Mouse (Mus musculus): ENCODE data around the gene Clpb.

Gene Clpb

DNA sequence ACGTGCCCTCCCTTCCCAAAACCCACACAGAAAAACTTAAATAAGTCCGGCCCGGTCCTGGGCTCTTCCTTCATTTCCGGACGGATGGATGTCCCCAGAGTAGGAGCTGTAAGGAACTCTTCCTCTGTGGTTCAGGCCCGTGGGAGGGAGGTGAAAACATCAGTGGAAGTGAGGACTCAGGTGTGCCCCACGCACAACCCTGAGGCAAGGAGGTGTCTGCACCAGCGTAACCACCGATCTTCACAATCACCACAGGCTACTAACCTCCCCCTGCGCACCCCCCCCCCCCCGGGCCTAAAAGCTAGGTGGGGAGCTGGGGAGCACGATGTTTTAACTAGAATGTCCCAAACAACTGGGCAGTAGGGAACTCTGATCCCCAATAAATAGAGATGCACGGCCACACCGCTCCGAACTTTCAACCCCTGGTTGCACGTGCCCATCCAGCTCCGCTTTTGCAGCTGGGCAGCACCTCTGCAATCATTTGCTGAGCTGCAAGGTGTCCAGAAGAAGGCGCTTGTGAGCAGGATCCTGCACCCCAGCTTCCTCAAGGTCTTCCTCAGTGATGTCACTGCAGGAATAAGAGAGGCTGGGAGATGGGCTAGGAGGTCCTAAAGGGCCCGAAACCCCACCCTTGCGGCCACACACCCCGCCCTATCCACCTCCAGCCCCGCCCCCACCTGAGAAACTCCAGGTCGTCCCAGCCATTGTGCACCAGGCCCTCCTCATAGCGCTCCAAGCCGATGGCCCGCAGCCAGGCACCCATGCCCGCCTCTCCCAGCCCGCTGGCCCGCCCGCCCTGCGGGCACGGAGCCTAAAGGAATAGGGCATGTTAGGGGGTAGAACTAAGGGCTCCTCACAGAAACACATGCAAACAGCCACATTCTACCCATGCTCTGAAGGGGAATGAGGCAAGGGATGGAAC is 159.7 kb downstream of the Clpb start:
- no peak for DNase-seq

- DNase-seq, result no peak
Measured at GRCm38 (mm10) chr7:101823758-101824630, 160.6 kb downstream of the Clpb start.

DNA sequence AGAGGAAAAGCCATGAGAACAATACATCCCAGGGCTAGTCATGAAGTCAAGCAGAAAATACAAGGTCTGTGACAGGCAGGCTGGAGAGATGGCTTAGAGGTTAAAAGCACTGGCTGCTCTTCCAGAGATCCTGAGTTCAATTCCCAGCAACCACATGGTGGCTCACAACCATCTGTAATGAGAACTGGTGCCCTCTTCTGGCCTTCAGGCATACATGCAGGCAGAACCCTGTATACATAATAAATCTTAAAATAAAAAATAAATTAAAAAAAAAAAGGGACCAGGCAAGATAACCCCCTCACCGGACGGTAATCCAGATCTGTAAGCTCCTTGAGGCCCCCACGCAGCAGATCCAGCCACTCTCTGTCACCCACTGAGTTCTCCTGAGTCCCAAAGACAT is 166.9 kb downstream of the Clpb start:
- DNase-seq, result no peak

GRCm38 (mm10) chr7:101831437-101831836 is 168.0 kb downstream of the Clpb start:
- DNase-seq, result no peak

- no peak for DNase-seq
Measured at GRCm38 (mm10) chr7:101832372-101832771, 168.9 kb downstream of the Clpb start.

DNA sequence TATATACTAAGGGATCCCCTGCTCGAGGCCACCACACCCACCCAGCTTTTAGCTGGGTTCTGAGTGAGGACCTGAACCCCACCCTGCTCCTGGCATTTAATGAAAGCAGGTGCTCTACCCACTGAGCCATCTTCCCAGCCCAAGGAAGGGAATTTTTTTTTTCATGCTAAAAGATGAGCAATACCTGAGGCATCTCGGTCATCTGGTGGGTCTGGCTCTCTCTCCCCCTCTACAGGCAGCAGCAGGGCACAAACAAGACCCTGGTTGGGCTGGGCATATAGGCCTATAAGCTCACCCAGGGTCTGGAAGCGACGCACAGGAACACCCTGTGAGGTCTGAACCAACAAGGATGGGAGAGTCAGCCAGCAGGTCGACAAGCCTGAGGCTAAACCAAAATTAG is 169.9 kb downstream of the Clpb start:
- DNase-seq, result no peak

GRCm38 (mm10) chr7:101833916-101834584 is 170.6 kb downstream of the Clpb start:
- no peak for DNase-seq

DNA sequence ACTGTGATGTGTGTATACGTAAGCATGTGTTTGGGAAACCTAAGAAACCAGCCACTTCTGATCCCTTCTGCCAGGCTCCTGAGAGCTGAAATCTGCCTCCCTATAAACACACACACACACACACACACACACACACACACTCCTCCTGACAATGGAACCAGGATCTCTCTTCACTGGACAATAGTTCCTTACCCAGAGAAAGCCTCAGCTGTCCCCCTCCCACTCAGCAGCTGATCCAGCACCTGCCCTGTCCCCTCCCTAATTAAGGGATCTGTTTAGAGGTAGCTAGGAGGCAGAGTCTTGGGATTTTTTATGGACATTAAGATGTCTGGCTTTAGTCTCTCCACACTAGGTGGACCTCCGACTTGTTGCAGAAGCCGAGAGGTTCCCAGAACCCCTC is 171.5 kb downstream of the Clpb start:
- no peak for DNase-seq

GRCm38 (mm10) chr7:101835457-101836109 is 172.2 kb downstream of the Clpb start:
- DNase-seq, result no peak

DNA sequence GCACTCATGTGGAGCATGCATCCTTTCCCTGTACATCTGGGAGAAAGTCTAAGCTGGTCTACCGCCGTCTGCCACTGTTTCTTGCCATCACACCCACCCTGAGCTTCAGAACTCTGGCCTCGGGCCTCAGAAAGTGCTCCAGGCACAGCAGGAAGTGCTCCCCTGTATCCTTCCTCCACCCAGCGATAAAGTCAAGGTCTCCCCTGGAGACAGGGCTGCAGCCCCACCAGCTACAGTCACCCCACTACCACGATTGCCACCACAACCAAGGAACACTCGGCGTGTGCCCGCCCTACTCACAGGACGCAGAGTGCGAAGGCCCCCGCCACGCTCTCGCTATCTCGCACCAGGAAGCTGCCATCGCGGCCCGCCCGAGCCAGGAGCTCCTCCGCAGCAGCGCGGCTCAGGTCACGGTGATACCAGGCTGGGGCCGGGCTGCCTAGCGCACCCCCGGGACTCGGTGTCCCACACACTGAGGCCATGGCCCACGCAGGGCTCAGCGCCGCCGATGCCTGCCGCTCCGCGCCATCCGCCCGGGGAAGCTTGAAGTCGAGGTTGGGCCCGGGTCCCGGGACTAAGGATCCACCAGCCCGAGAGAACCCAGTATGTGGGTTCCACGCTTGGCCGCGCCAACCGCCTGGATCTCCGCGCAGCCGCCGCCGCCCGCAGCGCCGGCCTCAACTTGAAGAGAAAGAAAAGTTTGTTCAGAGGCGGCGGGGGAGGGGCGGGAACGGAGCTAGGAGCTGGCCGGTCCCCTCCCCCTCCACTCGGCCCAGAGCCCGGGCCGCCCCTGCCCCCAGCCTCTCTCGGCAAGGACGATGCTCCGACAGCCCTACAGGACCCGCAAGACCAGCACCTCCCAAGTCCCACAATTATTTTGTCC is 173.1 kb downstream of the Clpb start:
- DNase-seq, result peak; percentile 69

GRCm38 (mm10) chr7:101837154-101837605 is 173.7 kb downstream of the Clpb start:
- DNase-seq, result no peak

DNA sequence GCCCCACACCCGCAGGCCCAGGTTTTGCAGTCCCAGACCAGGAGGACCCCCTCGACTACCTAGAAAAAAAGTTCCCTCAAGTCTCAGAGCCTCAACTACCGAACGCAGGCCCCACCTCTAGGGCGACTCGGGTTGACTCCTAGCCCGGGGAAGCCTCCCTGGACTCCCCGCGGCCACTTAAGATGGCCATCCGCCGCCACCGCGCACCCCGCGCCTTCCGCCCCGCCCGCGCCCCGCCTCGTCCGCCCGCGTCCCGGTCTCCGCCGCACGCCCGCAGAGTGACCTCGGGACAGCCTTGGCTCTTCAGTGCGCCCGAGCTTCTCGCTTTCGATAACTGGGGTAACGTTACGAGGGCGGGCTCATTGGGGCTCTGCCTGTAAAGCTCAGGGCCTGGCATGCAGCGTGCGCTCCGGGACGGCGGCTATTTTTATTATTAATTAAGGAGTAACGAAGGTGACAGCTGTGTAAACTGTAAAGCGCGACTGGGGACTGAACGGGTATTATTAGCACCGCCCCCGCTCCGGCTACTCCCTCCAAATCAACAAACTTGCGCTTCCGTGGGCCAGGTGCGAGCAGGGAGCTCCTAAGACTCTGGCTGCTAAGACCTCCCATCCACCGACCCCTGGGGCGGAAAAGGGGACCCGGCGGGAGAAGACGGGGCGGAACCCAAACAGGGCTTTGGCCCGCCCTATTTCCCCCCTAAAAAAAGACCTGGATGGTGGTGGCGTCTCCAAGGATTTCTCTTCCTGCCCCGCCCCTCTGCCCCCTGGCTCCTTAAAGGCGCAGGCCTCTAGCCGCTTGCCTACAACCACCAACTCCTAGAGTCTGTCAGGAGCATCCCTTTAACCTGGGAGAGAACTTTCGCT is 174.4 kb downstream of the Clpb start, which contains the start of gene Inppl1:
Gene Inppl1, minus strand, starts transcription at position 624 of the 866 bp plus-strand sequence.
- DNase-seq, result peak; percentile 64

GRCm38 (mm10) chr7:101844186-101844585 is 180.8 kb downstream of the Clpb start:
- no peak for DNase-seq

Measured in right cerebral cortex, postnatal 14 days (tissue).